20 mouse cellular contexts compared by ENCODE assay signal in genomic region chr15:57104711-57105110, GRCm38 (mm10).
A peak's percentile ranks its signal among the peaks of the same experiment; 100 is the strongest.
DNase-seq lines count a peak whose midpoint lies in the region; ATAC-seq and TF ChIP-seq lines count a peak whose summit lies in the region.
"Had no signal": no experiment of that assay in that cellular context is flagged by ENCODE, and none has a peak within 500 bp of the region (broad histone marks: within the 10 kb centered on the region; RNA-seq: fewer than 3 reads in every experiment).

No protein-coding gene starts in this region.

- DNase-seq in limb, embryonic 14.5 days (ENCODE audit: low spot score): peak; percentile 51
- no peak for DNase-seq in limb, embryonic 10.5 days (ENCODE audit: low spot score)
- peak; percentile 28 for DNase-seq in Patski (ENCODE audit: low read depth, low spot score)
- DNase-seq in adrenal gland, adult 18-20 months (ENCODE audit: low spot score in 2 of 2): no peak
- DNase-seq in gastrocnemius, postnatal 10 days: no peak
- no peak for DNase-seq in lung, adult 18-20 months
- DNase-seq: adrenal gland, adult 8-10 months; cerebellum, adult 11-12 months; cerebellum, adult 9-10 months; cerebellum, postnatal 25 days; gastrocnemius, postnatal 14 days; kidney, adult 18-20 months had no signal

- no peak overlapping the region for H3K27ac ChIP-seq in limb, embryonic 14.5 days (replicated peaks; ENCODE audit: low read depth, low read length)
- H3K27ac ChIP-seq in limb, embryonic 10.5 days: no peak overlapping the region
- H3K27ac ChIP-seq: forebrain, embryonic 15.5 days; hindbrain, embryonic 10.5 days; hindbrain, embryonic 14.5 days; intestine, embryonic 15.5 days had no signal

- no peaks in the 10 kb centered on the region for H3K36me3 ChIP-seq in limb, embryonic 14.5 days (ENCODE audit: control insufficient read depth, insufficient read depth, low read length)
- no peaks in the 10 kb centered on the region for H3K36me3 ChIP-seq in limb, embryonic 10.5 days
- no peaks in the 10 kb centered on the region for H3K36me3 ChIP-seq in C2C12 (ENCODE audit: control insufficient read depth, insufficient read depth)
- no peaks in the 10 kb centered on the region for H3K36me3 ChIP-seq in myocyte (ENCODE audit: control insufficient read depth, insufficient read depth)
- H3K36me3 ChIP-seq: forebrain, embryonic 15.5 days; heart, embryonic 12.5 days; hindbrain, embryonic 10.5 days; intestine, embryonic 15.5 days had no signal

- no peak overlapping the region for H3ac ChIP-seq in C2C12 (ENCODE audit: control insufficient read depth, insufficient read length, low read depth)
- no peak overlapping the region for H3ac ChIP-seq in myocyte (ENCODE audit: control insufficient read depth, insufficient read length)

- in situ Hi-C loops in Patski (cut with MboI; ENCODE audit: low pct_unique_long_range_greater_than_20kb): no loop called here

- H3K9ac ChIP-seq in limb, embryonic 14.5 days (ENCODE audit: low read depth, low read length, severe bottlenecking): no peak overlapping the region
- H3K9ac ChIP-seq: forebrain, embryonic 15.5 days; heart, embryonic 12.5 days; hindbrain, embryonic 14.5 days; intestine, embryonic 15.5 days had no signal

- H3K27me3 ChIP-seq in limb, embryonic 14.5 days (ENCODE audit: control insufficient read depth, insufficient read depth, low read length): no peaks in the 10 kb centered on the region
- no peaks in the 10 kb centered on the region for H3K27me3 ChIP-seq in limb, embryonic 10.5 days (ENCODE audit: low read depth, poor library complexity, severe bottlenecking)
- H3K27me3 ChIP-seq in C2C12 (ENCODE audit: control insufficient read depth, insufficient read depth, insufficient read length): no peaks in the 10 kb centered on the region
- H3K27me3 ChIP-seq in Patski: no peaks in the 10 kb centered on the region
- H3K27me3 ChIP-seq in myocyte (ENCODE audit: control insufficient read depth, insufficient read depth, insufficient read length): no peaks in the 10 kb centered on the region
- H3K27me3 ChIP-seq: CH12.LX; forebrain, embryonic 15.5 days; heart, embryonic 12.5 days; intestine, embryonic 15.5 days had no signal

- TF ChIP-seq POLR2A in limb, embryonic 14.5 days (IDR thresholded peaks at IDR 0.05; ENCODE audit: borderline replicate concordance, extremely low read depth, insufficient read depth, insufficient read length): no peak
- TF ChIP-seq POLR2A in myocyte (IDR thresholded peaks at IDR 0.05; ENCODE audit: insufficient read length, low read depth): no peak

- H3K4me3 ChIP-seq in limb, embryonic 14.5 days (replicated peaks; ENCODE audit: low read length): no peak overlapping the region
- H3K4me3 ChIP-seq in limb, embryonic 10.5 days: no peak overlapping the region
- H3K4me3 ChIP-seq in C2C12 (ENCODE audit: insufficient read depth, poor library complexity, severe bottlenecking) (no peak overlapping the region), myocyte (no peak overlapping the region)
- H3K4me3 ChIP-seq: forebrain, embryonic 15.5 days; heart, embryonic 12.5 days; hindbrain, embryonic 10.5 days; intestine, embryonic 15.5 days had no signal

- TF ChIP-seq CTCF in C2C12 (IDR thresholded peaks at IDR 0.05; ENCODE audit: control insufficient read depth, insufficient read depth, insufficient read length) (no peak), Patski (IDR thresholded peaks at IDR 0.05) (no peak)

- H3K9me3 ChIP-seq in limb, embryonic 14.5 days (ENCODE audit: control insufficient read depth, low read length): no peaks in the 10 kb centered on the region
- H3K9me3 ChIP-seq in limb, embryonic 10.5 days (replicated peaks): no peaks in the 10 kb centered on the region
- H3K9me3 ChIP-seq: forebrain, embryonic 15.5 days; heart, embryonic 12.5 days; hindbrain, embryonic 10.5 days; intestine, embryonic 15.5 days had no signal

- H3K79me2 ChIP-seq in C2C12 (ENCODE audit: control insufficient read depth, insufficient read depth) (no peaks in the 10 kb centered on the region), myocyte (ENCODE audit: control insufficient read depth, insufficient read depth) (no peaks in the 10 kb centered on the region)

- POLR2A ChIA-PET in Patski (lab: Charles Lee): no interaction called here

- no peak overlapping the region for H3K4me2 ChIP-seq in limb, embryonic 14.5 days (replicated peaks; ENCODE audit: low read depth, low read length, severe bottlenecking)
- no peak overlapping the region for H3K4me2 ChIP-seq in myocyte (ENCODE audit: low read depth)
- H3K4me2 ChIP-seq: forebrain, embryonic 15.5 days; heart, embryonic 12.5 days; hindbrain, embryonic 14.5 days; intestine, embryonic 15.5 days had no signal

- WGBS in limb, embryonic 14.5 days: 67% methylated on average over 3 of the region's 3 CpGs
- 89% methylated on average over 3 of the region's 3 CpGs for WGBS in limb, embryonic 10.5 days

- CTCF ChIA-PET in Patski (lab: Charles Lee): no interaction called here

- no peaks in the 10 kb centered on the region for H3K4me1 ChIP-seq in limb, embryonic 14.5 days (ENCODE audit: control insufficient read depth, insufficient read depth, low read length)
- H3K4me1 ChIP-seq in limb, embryonic 10.5 days: no peaks in the 10 kb centered on the region
- H3K4me1 ChIP-seq: forebrain, embryonic 15.5 days; heart, embryonic 12.5 days; hindbrain, embryonic 10.5 days; intestine, embryonic 15.5 days had no signal

- H3K79me3 ChIP-seq in C2C12 (ENCODE audit: low read depth): no peaks in the 10 kb centered on the region

- ATAC-seq in limb, embryonic 14.5 days (ENCODE audit: low FRiP score, low read depth): no peak
- ATAC-seq in Patski: peak; percentile 39
- ATAC-seq: forebrain, embryonic 15.5 days; intestine, embryonic 15.5 days had no signal

TF ChIP-seq in C2C12, 6 proteins besides CTCF, POLR2A, EP300 and RAD21:
- TF ChIP-seq CEBPB (IDR thresholded peaks at IDR 0.05; ENCODE audit: low read depth) (peak; percentile 86), MAX (IDR thresholded peaks at IDR 0.05) (no peak)

TF ChIP-seq in myocyte, 11 proteins besides CTCF, POLR2A, EP300 and RAD21:
- TF ChIP-seq MAX (IDR thresholded peaks at IDR 0.05; ENCODE audit: low read depth) (peak; percentile 20), TCF12 (IDR thresholded peaks at IDR 0.05; ENCODE audit: insufficient read depth, poor library complexity, severe bottlenecking) (no peak), POLR2AphosphoS2 (IDR thresholded peaks at IDR 0.05; ENCODE audit: insufficient read length, low read depth) (no peak), CEBPB (IDR thresholded peaks at IDR 0.05; ENCODE audit: insufficient read depth, poor library complexity, severe bottlenecking) (peak; percentile 90)
TF ChIP-seq in myocyte: peak in this region for 2.

Comparison
In these comparisons a context has a peak if more than half of its experiments do, and no peak if none do; other contexts are left out.
1. DNase-seq: peak in limb, embryonic 14.5 days (single experiment) and Patski (single experiment); none in limb, embryonic 10.5 days (single experiment), adrenal gland, adult 18-20 months (0 of 2), gastrocnemius, postnatal 10 days (single experiment) and lung, adult 18-20 months (0 of 2).